In the genomic region with DNA sequence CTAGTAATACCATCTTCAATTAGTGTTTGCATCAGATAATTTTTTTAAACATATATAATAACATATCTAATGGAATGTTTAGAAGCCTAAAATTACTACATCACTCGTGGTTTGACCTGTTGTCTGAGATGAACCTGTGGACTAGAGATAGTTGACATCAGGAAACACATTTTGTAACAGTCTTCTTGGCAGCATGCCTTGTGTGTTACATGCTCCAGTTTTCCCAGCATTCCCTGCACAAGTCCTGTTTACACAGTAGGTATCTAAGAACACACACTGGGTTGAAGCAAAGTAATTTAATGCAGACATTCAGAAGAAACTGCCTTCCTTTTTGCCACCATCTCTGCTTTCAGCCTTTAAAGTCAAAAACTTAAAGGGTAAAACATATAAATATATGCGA, we compare ENCODE assay signal across 13 mouse cellular contexts.
"Had no signal": no experiment of that assay in that cellular context is flagged by ENCODE, and none has a peak within 500 bp of the region (broad histone marks: within the 10 kb centered on the region; RNA-seq: fewer than 3 reads in every experiment).

No protein-coding gene starts in this region.

- DNase-seq: kidney, adult 9 months; kidney, postnatal 14 days; kidney, postnatal 4 days; left cerebral cortex, postnatal 4 days; lung, adult 18-20 months; thymus, adult 18-20 months; thymus, postnatal 36 days had no signal

- H3K36me3 ChIP-seq: limb, embryonic 12.5 days; limb, embryonic 15.5 days; midbrain, embryonic 12.5 days; midbrain, embryonic 15.5 days had no signal

- H3K27me3 ChIP-seq: limb, embryonic 12.5 days; limb, embryonic 15.5 days; midbrain, embryonic 12.5 days; midbrain, embryonic 15.5 days had no signal

- H3K9ac ChIP-seq: limb, embryonic 12.5 days; limb, embryonic 15.5 days; liver, embryonic 14.5 days; midbrain, embryonic 12.5 days; midbrain, embryonic 15.5 days had no signal

- H3K4me1 ChIP-seq: limb, embryonic 12.5 days; limb, embryonic 15.5 days; midbrain, embryonic 12.5 days; midbrain, embryonic 15.5 days had no signal

- H3K9me3 ChIP-seq: limb, embryonic 12.5 days; limb, embryonic 15.5 days; midbrain, embryonic 12.5 days; midbrain, embryonic 15.5 days had no signal

- ATAC-seq: midbrain, embryonic 15.5 days had no signal

- H3K4me2 ChIP-seq: limb, embryonic 12.5 days; limb, embryonic 15.5 days; midbrain, embryonic 12.5 days; midbrain, embryonic 15.5 days had no signal

- H3K27ac ChIP-seq: limb, embryonic 12.5 days; limb, embryonic 15.5 days; liver, embryonic 14.5 days; macrophage; midbrain, embryonic 12.5 days; midbrain, embryonic 15.5 days had no signal

- H3K4me3 ChIP-seq: limb, embryonic 12.5 days; limb, embryonic 15.5 days; midbrain, embryonic 12.5 days; midbrain, embryonic 15.5 days had no signal
